Mouse (Mus musculus): Measurements from ENCODE around the gene Pdhx.

GRCm38 (mm10) chr2:103069752-103070405, 3.4 kb downstream of the Pdhx start:
- no peak for TF ChIP-seq POLR2A (IDR thresholded peaks at IDR 0.05; ENCODE audit: low read depth, low read length)
- TF ChIP-seq CTCF (IDR thresholded peaks at IDR 0.05; ENCODE audit: borderline replicate concordance, insufficient read depth, low read length) = no peak
